Mouse (Mus musculus): ENCODE results near the gene Gm10644. TPM values are rescaled to one million over a fixed set of nuclear protein-coding genes. Genes with fewer than 3 reads are reported as not detected.
A peak's percentile ranks its signal among the peaks of the same experiment; 100 is the strongest.

The Gm10644 gene
- polyA plus RNA-seq, 1 experiment: 0.62 TPM

- DNase-seq (ENCODE audit: low read depth): no peak
- TF ChIP-seq POLR2A (IDR thresholded peaks at IDR 0.05; ENCODE audit: borderline replicate concordance, extremely low read depth, insufficient read depth, insufficient read length, poor library complexity, severe bottlenecking) (no peak), CTCF (IDR thresholded peaks at IDR 0.05; ENCODE audit: borderline replicate concordance, extremely low read depth, insufficient read depth, insufficient read length) (no peak)
Measured at GRCm38 (mm10) chr8:83964015-83964765, 9.2 kb upstream of the Gm10644 start.

GRCm38 (mm10) chr8:83956789-83957188 is 1.8 kb upstream of the Gm10644 start:
- peak; percentile 25 for DNase-seq (ENCODE audit: low read depth)
- TF ChIP-seq POLR2A (IDR thresholded peaks at IDR 0.05; ENCODE audit: borderline replicate concordance, extremely low read depth, insufficient read depth, insufficient read length, poor library complexity, severe bottlenecking) (no peak), CTCF (IDR thresholded peaks at IDR 0.05; ENCODE audit: borderline replicate concordance, extremely low read depth, insufficient read depth, insufficient read length) (peak; percentile 24; the same call in 1 of the 2 replicates)

- no peak for TF ChIP-seq CTCF (IDR thresholded peaks at IDR 0.05; ENCODE audit: borderline replicate concordance, extremely low read depth, insufficient read depth, insufficient read length)
- no peak for TF ChIP-seq POLR2A (IDR thresholded peaks at IDR 0.05; ENCODE audit: borderline replicate concordance, extremely low read depth, insufficient read depth, insufficient read length, poor library complexity, severe bottlenecking)
- DNase-seq (ENCODE audit: low read depth): no peak
Measured at GRCm38 (mm10) chr8:83955958-83956218, 883 bp upstream of the Gm10644 start.

GRCm38 (mm10) chr8:83954749-83955105 is 278 bp downstream of the Gm10644 start:
- DNase-seq (ENCODE audit: low read depth): no peak
- no peak for TF ChIP-seq CTCF (IDR thresholded peaks at IDR 0.05; ENCODE audit: borderline replicate concordance, extremely low read depth, insufficient read depth, insufficient read length)
- no peak for TF ChIP-seq POLR2A (IDR thresholded peaks at IDR 0.05; ENCODE audit: borderline replicate concordance, extremely low read depth, insufficient read depth, insufficient read length, poor library complexity, severe bottlenecking)

- no peak for DNase-seq (ENCODE audit: low read depth)
- TF ChIP-seq POLR2A (IDR thresholded peaks at IDR 0.05; ENCODE audit: borderline replicate concordance, extremely low read depth, insufficient read depth, insufficient read length, poor library complexity, severe bottlenecking) (no peak), CTCF (IDR thresholded peaks at IDR 0.05; ENCODE audit: borderline replicate concordance, extremely low read depth, insufficient read depth, insufficient read length) (no peak)
Measured at GRCm38 (mm10) chr8:83945540-83945939, 9.5 kb downstream of the Gm10644 start.

- TF ChIP-seq CTCF (IDR thresholded peaks at IDR 0.05; ENCODE audit: borderline replicate concordance, extremely low read depth, insufficient read depth, insufficient read length): no peak
- no peak for TF ChIP-seq POLR2A (IDR thresholded peaks at IDR 0.05; ENCODE audit: borderline replicate concordance, extremely low read depth, insufficient read depth, insufficient read length, poor library complexity, severe bottlenecking)
- no peak for DNase-seq (ENCODE audit: low read depth)
Measured at GRCm38 (mm10) chr8:83942446-83942845, 12.6 kb downstream of the Gm10644 start.

- TF ChIP-seq CTCF (IDR thresholded peaks at IDR 0.05; ENCODE audit: borderline replicate concordance, extremely low read depth, insufficient read depth, insufficient read length) (no peak), POLR2A (IDR thresholded peaks at IDR 0.05; ENCODE audit: borderline replicate concordance, extremely low read depth, insufficient read depth, insufficient read length, poor library complexity, severe bottlenecking) (no peak)
- no peak for DNase-seq (ENCODE audit: low read depth)
Measured at GRCm38 (mm10) chr8:83941066-83941677, 13.8 kb downstream of the Gm10644 start.

GRCm38 (mm10) chr8:83938330-83938729 is 16.7 kb downstream of the Gm10644 start:
- TF ChIP-seq CTCF (IDR thresholded peaks at IDR 0.05; ENCODE audit: borderline replicate concordance, extremely low read depth, insufficient read depth, insufficient read length): no peak
- no peak for TF ChIP-seq POLR2A (IDR thresholded peaks at IDR 0.05; ENCODE audit: borderline replicate concordance, extremely low read depth, insufficient read depth, insufficient read length, poor library complexity, severe bottlenecking)
- no peak for DNase-seq (ENCODE audit: low read depth)

- no peak for DNase-seq (ENCODE audit: low read depth)
- TF ChIP-seq POLR2A (IDR thresholded peaks at IDR 0.05; ENCODE audit: borderline replicate concordance, extremely low read depth, insufficient read depth, insufficient read length, poor library complexity, severe bottlenecking): no peak
- TF ChIP-seq CTCF (IDR thresholded peaks at IDR 0.05; ENCODE audit: borderline replicate concordance, extremely low read depth, insufficient read depth, insufficient read length): no peak
Measured at GRCm38 (mm10) chr8:83937645-83938044, 17.4 kb downstream of the Gm10644 start.

GRCm38 (mm10) chr8:83935435-83935834 is 19.6 kb downstream of the Gm10644 start:
- no peak for TF ChIP-seq POLR2A (IDR thresholded peaks at IDR 0.05; ENCODE audit: borderline replicate concordance, extremely low read depth, insufficient read depth, insufficient read length, poor library complexity, severe bottlenecking)
- no peak for TF ChIP-seq CTCF (IDR thresholded peaks at IDR 0.05; ENCODE audit: borderline replicate concordance, extremely low read depth, insufficient read depth, insufficient read length)
- DNase-seq (ENCODE audit: low read depth): no peak

- no peak for TF ChIP-seq CTCF (IDR thresholded peaks at IDR 0.05; ENCODE audit: borderline replicate concordance, extremely low read depth, insufficient read depth, insufficient read length)
- TF ChIP-seq POLR2A (IDR thresholded peaks at IDR 0.05; ENCODE audit: borderline replicate concordance, extremely low read depth, insufficient read depth, insufficient read length, poor library complexity, severe bottlenecking): no peak
Measured at GRCm38 (mm10) chr8:83934994-83935393, 20.0 kb downstream of the Gm10644 start.

GRCm38 (mm10) chr8:83934222-83934621 is 20.8 kb downstream of the Gm10644 start:
- TF ChIP-seq CTCF (IDR thresholded peaks at IDR 0.05; ENCODE audit: borderline replicate concordance, extremely low read depth, insufficient read depth, insufficient read length) (no peak), POLR2A (IDR thresholded peaks at IDR 0.05; ENCODE audit: borderline replicate concordance, extremely low read depth, insufficient read depth, insufficient read length, poor library complexity, severe bottlenecking) (no peak)
- DNase-seq (ENCODE audit: low read depth): no peak

More at GRCm38 (mm10) chr8:83934994-83935393, 20.0 kb downstream of the Gm10644 start:
- DNase-seq (ENCODE audit: low read depth): no peak
